Mouse (Mus musculus) hindlimb bud, embryonic 11.5 days (tissue): ENCODE data around the gene Atg16l1.
"Not testable (repeated sequence)": the region's sequence is repeated elsewhere in the genome, so short reads cannot be mapped to it uniquely, and the experiment has no call there.

Source experiments
- DNase-seq: peaks from one replicate; pipeline ENCODE4 v3.0.0-alpha.2; 2012; ENCODE audit warnings: low read depth, low spot score; ENCODE audit errors: extremely low spot score

Gene Atg16l1

DNA sequence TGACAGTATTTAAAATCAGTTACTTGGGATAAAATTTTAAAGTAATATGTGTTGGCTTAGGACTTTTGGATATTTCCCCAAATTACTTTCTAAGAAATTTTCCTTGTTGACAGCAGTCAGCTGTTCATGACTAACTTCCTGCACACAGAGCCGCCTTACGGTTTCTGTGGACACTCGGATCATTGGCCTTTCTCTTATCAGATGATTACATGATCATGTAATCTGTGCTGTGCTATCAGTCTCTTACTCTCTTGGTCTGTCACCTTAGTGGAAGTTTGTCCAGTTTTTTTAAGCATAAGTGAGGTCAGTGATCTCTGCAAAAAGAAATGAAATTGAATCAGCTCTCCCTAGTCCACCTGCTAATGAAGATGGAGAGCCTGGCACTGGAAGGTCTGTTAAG lies 16.1 kb downstream of the Atg16l1 start:
- no peak for DNase-seq

- DNase-seq = no peak
Observed at GRCm38 (mm10) chr1:87773336-87773735, 17.7 kb downstream of the Atg16l1 start.

DNA sequence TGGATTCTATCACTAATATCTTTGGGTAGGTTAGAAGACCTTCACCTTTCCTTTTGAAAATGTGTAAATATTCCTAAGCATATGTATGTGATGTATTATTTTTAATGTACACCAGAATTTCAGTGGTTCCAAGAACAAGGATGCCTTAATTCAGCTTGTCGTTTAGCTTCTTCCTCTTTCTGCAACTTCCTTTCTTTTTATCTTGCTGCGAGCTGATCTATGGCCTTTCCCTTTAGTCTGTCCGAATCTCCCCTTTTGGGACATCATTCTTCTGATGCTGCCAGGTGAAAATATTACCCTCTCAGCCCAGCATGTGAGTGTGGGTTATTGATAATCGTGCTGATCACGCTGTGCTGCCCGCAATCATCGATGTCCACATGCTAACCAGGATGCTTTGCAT lies 19.2 kb downstream of the Atg16l1 start:
- no peak for DNase-seq

DNA sequence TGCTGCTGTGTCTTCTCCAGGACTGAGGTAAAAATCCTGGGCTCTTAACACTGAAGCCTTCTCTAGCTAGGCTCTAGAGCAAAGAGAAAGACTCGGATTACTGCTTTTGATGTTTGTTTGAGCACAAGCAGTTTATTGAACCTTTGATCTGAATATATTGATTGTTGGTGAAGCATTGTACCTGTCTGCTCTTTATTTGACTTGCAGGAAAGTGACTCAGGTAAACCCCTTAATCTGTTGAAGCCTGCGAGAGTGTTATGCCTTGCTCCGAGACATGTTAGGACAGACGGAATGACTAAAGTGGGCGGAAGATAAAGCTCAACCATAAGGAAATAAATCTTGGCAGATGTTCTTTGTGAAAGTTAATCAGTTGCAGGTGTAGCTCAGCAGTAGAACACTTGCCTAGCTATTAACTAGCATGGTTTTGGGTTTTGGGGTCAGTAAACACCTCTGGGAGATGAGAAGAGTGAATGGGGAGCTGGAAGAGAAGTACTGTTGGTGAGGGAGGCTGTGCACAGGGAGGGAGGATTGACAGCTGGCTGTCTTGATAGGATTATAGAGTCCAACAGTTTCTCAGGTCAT lies 23.6 kb downstream of the Atg16l1 start:
- DNase-seq = no peak

GRCm38 (mm10) chr1:87785703-87786102 lies 30.0 kb downstream of the Atg16l1 start:
- no peak for DNase-seq

- DNase-seq = no peak
Observed at GRCm38 (mm10) chr1:87786251-87786650, 30.6 kb downstream of the Atg16l1 start.

DNA sequence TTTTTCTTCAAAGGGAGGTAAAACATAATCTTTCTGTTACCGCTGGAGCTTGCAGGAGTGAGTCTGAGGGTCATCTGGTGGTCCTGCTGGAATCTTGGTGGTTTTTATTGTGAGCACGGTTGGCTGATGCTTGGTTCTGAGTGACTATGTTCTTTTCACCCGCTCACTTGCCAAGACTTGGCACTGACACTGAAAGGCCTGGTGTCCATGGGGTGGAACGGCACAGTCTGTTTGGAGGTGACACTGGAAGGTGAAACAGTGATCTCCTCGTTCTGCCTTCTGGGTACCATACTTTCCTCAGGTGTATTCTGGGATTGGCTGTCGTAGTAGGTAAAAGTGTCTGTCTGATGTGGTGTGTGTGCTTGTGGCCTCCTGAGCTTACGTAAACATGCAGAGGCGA lies 34.0 kb downstream of the Atg16l1 start:
- no peak for DNase-seq

GRCm38 (mm10) chr1:87792438-87793137 lies 36.9 kb downstream of the Atg16l1 start:
- no peak for DNase-seq

GRCm38 (mm10) chr1:87793138-87793449 lies 37.4 kb downstream of the Atg16l1 start:
- DNase-seq = no peak

GRCm38 (mm10) chr1:87797702-87798101 lies 42.0 kb downstream of the Atg16l1 start:
- DNase-seq = no peak

DNA sequence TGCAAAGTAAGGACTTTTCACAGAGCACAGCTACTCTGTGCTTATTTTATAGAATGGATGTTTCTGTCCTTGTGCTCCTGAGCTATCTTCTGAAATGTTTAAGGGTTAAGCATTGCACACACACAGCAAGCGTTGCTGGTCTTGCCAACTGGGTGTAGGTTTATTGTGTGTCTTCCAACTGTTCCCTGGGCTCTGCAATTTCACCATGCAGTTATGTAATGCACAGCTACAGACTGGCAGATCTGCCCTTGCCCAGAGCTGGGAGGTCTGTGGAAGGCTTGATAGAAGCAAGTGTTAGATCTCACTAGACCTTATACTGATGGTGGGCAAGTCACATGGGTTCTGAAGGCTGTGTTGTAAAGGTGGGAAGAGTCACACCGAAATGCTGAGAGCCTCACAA lies 42.6 kb downstream of the Atg16l1 start:
- DNase-seq = no peak

DNA sequence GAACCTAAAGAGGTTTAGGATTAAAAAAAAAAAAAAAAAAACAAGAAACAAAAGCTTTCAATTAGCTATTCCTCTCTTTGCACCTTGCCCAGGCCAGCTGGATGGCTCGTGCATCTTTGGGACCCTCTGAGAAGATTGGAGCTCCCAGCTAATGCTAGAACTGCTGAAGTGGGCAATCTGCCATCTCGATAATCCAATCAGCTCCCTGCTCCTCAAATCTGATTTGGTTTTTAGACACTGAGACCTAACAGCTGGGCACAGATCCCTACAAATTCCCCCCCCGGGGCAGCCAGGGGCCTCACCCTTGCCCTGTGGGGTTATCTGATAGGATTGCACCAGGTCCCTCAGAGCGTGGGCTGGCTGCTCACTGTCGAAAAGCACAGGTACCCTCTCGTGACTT lies 47.9 kb downstream of the Atg16l1 start, which contains the start of gene Sag:
Gene Sag (plus strand): TSS at position 105 of the 400 bp plus-strand sequence.
- DNase-seq = no peak

GRCm38 (mm10) chr1:87807751-87808150 lies 52.1 kb downstream of the Atg16l1 start:
- DNase-seq = no peak

DNA sequence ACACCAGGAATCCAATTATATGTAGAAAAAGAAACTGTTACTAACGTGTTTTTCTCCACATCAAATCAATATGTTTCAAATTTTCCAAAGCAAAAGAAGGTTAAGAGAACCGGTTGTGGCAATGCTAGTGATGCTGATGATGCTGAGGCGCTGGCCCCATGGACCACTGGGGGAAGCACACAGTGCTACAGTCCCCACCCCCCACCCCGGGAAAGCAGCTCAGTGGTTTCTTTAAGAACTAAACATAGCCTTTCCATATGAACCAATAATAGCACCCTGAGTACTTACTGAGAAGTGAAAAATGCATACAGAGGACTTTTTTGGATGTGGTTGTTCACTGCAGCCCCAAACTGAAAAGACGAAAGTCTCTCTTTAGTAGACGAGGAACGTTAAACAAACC lies 55.7 kb downstream of the Atg16l1 start:
- no peak for DNase-seq

- DNase-seq = no peak
Observed at GRCm38 (mm10) chr1:87812061-87812460, 56.4 kb downstream of the Atg16l1 start.

GRCm38 (mm10) chr1:87813155-87813554 lies 57.5 kb downstream of the Atg16l1 start:
- DNase-seq = no peak

GRCm38 (mm10) chr1:87813681-87814080 lies 58.0 kb downstream of the Atg16l1 start:
- no peak for DNase-seq

DNA sequence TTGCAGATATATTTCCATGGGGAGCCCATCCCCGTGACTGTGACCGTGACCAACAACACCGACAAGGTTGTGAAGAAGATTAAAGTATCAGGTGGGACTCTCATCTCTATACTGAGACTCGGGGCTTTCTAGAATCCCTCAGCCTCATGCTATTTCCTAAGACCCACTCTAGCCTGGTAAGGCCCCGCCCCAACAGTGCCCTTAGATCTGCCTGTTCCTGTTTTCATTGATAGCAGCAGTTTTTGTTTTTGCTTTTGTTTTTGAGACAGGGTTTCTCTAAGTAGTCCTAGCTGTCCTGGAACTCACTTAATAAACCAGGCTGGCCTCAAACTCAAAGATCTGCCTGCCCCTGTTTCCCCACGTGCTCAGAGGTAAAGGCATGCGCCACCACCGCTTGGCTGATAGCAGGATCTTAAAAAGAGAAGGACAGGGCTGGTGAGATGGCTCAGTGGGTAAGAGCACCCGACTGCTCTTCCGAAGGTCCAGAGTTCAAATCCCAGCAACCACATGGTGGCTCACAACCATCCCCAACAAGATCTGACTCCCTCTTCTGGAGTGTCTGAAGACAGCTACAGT lies 68.8 kb downstream of the Atg16l1 start:
- DNase-seq = no peak

- DNase-seq = no peak
Observed at GRCm38 (mm10) chr1:87825281-87825680, 69.6 kb downstream of the Atg16l1 start.

- no peak for DNase-seq
Observed at GRCm38 (mm10) chr1:87825991-87826390, 70.3 kb downstream of the Atg16l1 start.

GRCm38 (mm10) chr1:87826474-87826873 lies 70.8 kb downstream of the Atg16l1 start:
- no peak for DNase-seq

DNA sequence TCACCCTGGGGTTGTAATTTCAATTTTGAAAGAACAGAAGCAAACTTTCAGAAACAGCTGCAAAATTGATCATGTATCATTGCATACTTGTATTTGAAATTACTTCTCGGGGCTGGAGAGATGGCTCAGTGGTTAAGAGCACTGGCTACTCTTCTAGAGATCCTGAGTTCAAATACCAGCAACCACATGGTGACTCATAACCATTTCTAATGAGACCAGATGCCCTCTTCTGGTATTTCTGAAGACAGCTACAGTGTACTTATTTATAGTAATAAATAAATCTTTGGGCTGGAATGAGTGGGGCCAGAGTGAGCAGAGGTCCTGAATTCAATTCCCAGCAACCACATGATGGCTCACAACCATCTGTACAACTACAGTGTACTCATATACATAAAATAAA lies 71.8 kb downstream of the Atg16l1 start:
- DNase-seq = not testable (repeated sequence)

DNA sequence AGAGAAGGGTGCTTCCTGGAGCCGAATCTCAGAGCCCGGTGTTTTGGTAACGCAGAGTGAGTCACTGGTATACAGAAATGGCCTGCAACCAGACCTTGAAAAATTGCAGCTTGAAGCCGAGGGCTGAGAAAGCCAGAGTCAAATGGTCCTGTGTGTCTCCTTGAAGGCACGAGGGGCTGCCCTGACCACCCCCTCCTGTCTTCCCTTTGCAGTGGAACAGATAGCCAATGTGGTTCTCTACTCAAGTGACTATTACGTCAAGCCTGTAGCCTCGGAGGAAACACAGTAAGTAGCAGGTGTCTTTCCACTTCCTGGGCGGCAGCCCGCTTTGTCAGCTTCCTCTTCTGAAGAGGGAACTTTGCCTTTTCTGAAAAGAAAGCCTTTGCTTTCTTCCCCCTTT lies 72.5 kb downstream of the Atg16l1 start:
- no peak for DNase-seq
